9 mouse cellular contexts compared by ENCODE assay signal in the genomic region with DNA sequence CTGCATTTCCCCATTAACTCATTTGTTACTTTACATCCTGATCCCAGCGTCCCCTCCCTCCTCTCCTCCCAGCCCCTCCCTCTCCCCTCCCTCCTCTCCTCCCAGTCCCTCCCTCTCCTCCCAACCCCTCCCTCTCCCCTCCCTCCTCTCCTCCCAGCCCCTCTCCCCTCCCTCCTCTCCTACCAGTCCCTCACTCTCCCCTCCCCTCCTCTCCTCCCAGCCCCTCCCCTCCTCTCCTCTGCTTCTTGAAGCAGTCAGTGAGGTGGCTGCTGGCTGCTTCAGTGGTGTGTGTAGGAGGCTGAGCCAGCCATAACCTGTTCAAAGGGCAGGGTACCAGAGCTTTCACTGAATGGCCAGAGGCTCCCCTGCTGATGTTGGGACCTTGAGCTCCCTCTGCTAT. TPM values are rescaled to one million over a fixed set of nuclear protein-coding genes. Genes with fewer than 3 reads are reported as not detected.
DNase-seq lines count a peak whose midpoint lies in the region; ATAC-seq and TF ChIP-seq lines count a peak whose summit lies in the region.
"Had no signal": no experiment of that assay in that cellular context is flagged by ENCODE, and none has a peak within 500 bp of the region (broad histone marks: within the 10 kb centered on the region; RNA-seq: fewer than 3 reads in every experiment).

No protein-coding gene starts in this region.

- TF ChIP-seq CTCF in cerebellum, adult 2 months (IDR thresholded peaks at IDR 0.05; ENCODE audit: borderline replicate concordance, insufficient read depth, low read depth, low read length): no peak

- ATAC-seq in midbrain, embryonic 11.5 days (ENCODE audit: low FRiP score): peak; percentile 41
- no peak for ATAC-seq in midbrain, embryonic 13.5 days

- WGBS in midbrain, embryonic 11.5 days: 22% methylated on average over 1 of the region's 1 CpGs
- WGBS in midbrain, embryonic 13.5 days: 10% methylated on average over 1 of the region's 1 CpGs
- 0% methylated on average over 1 of the region's 1 CpGs for WGBS in cerebellum, adult 2 months

- no peak for TF ChIP-seq POLR2A in cerebellum, adult 2 months (IDR thresholded peaks at IDR 0.05; ENCODE audit: borderline replicate concordance, insufficient read depth, low read length)

- peaks cover 4% of the 10 kb centered on the region for H3K4me1 ChIP-seq in midbrain, embryonic 11.5 days (ENCODE audit: control insufficient read depth, insufficient read depth, low read length)
- H3K4me1 ChIP-seq in midbrain, embryonic 13.5 days (replicated peaks): peaks cover 7% of the 10 kb centered on the region
- H3K4me1 ChIP-seq in cerebellum, adult 2 months (ENCODE audit: control insufficient read depth, insufficient read depth, low read length): no peaks in the 10 kb centered on the region

- no peaks in the 10 kb centered on the region for H3K9me3 ChIP-seq in midbrain, embryonic 11.5 days (ENCODE audit: control insufficient read depth, low read length)
- no peaks in the 10 kb centered on the region for H3K9me3 ChIP-seq in midbrain, embryonic 13.5 days

- no peak overlapping the region for H3K27ac ChIP-seq in midbrain, embryonic 11.5 days (ENCODE audit: low read depth, low read length)
- H3K27ac ChIP-seq in midbrain, embryonic 13.5 days: no peak overlapping the region
- no peak overlapping the region for H3K27ac ChIP-seq in cerebellum, adult 2 months (ENCODE audit: insufficient read depth, low read length)

- DNase-seq in midbrain, embryonic 11.5 days (ENCODE audit: low spot score, missing footprints): peak; percentile 96
- DNase-seq in embryo, embryonic 9.5 days (ENCODE audit: extremely low spot score): peak; percentile 83
- DNase-seq in liver: peak; percentile 75
- DNase-seq in cerebellum, adult 11-12 months: no peak
- no peak for DNase-seq in cerebellum, adult 2 months
- DNase-seq in heart, adult 8-10 months (ENCODE audit: low spot score): no peak
- DNase-seq: gastrocnemius, postnatal 10 days; lung, adult 2 months had no signal

- no peak overlapping the region for H3K4me3 ChIP-seq in midbrain, embryonic 11.5 days (ENCODE audit: low read depth, low read length)
- no peak overlapping the region for H3K4me3 ChIP-seq in midbrain, embryonic 13.5 days (replicated peaks)
- H3K4me3 ChIP-seq in cerebellum, adult 2 months (replicated peaks; ENCODE audit: insufficient read depth, low read depth, low read length): no peak overlapping the region

- no peak overlapping the region for H3K4me2 ChIP-seq in midbrain, embryonic 11.5 days
- H3K4me2 ChIP-seq in midbrain, embryonic 13.5 days (replicated peaks): no peak overlapping the region

- no peak overlapping the region for H3K9ac ChIP-seq in midbrain, embryonic 11.5 days (ENCODE audit: low read length)
- no peak overlapping the region for H3K9ac ChIP-seq in midbrain, embryonic 13.5 days (replicated peaks)

- peaks cover 31% of the 10 kb centered on the region for H3K36me3 ChIP-seq in midbrain, embryonic 11.5 days (ENCODE audit: control insufficient read depth, insufficient read depth, low read length)
- H3K36me3 ChIP-seq in midbrain, embryonic 13.5 days: peaks cover 70% of the 10 kb centered on the region

- no peaks in the 10 kb centered on the region for H3K27me3 ChIP-seq in midbrain, embryonic 11.5 days (ENCODE audit: control insufficient read depth, insufficient read depth, low read length)
- no peaks in the 10 kb centered on the region for H3K27me3 ChIP-seq in midbrain, embryonic 13.5 days
- no peaks in the 10 kb centered on the region for H3K27me3 ChIP-seq in cerebellum, adult 2 months (ENCODE audit: control insufficient read depth, insufficient read depth, low read length)

RNA-seq across cellular contexts. Expression of gene Ap5z1, which starts 12.0 kb away (rescaled TPM):
- 8.8 and 10.5 TPM in 2 replicates for polyA plus RNA-seq in midbrain, embryonic 11.5 days (2014; fragmentation: Nextera tagmentation; extraction: Ambion mirVana)
- polyA plus RNA-seq in midbrain, embryonic 13.5 days (2015; fragmentation: Nextera tagmentation; extraction: Ambion mirVana): 14.3 and 14.8 TPM in 2 replicates
- 30.3 and 32.7 TPM in 2 replicates for polyA plus RNA-seq in cerebellum, adult 2 months (2012; rRNA removed)
- 1 to 10 TPM; 4.5 to 8.3 (median 7.1) TPM for total RNA-seq in heart, adult 8-10 months (2022)

RNA-seq across cellular contexts. Expression of gene Foxk1, which starts 50.5 kb away (rescaled TPM):
- 4.0 and 4.2 TPM in 2 replicates for polyA plus RNA-seq in midbrain, embryonic 11.5 days (2014; fragmentation: Nextera tagmentation; extraction: Ambion mirVana)
- 4.8 and 5.1 TPM in 2 replicates for polyA plus RNA-seq in midbrain, embryonic 13.5 days (2015; fragmentation: Nextera tagmentation; extraction: Ambion mirVana)
- 14.2 and 15.4 TPM in 2 replicates for polyA plus RNA-seq in cerebellum, adult 2 months (2012; rRNA removed)
- 10 to 100 TPM; 11.8 to 16.0 (median 14.2) TPM for total RNA-seq in heart, adult 8-10 months (2022)

Comparison
In these comparisons a context has a peak if more than half of its experiments do, and no peak if none do; other contexts are left out.
1. DNase-seq: peak in midbrain, embryonic 11.5 days (single experiment), embryo, embryonic 9.5 days (single experiment) and liver (single experiment); none in cerebellum, adult 11-12 months (single experiment), cerebellum, adult 2 months (0 of 2) and heart, adult 8-10 months (single experiment).